ENCODE assay signal across 8 mouse cellular contexts in genomic region chr7:19816224-19816771, GRCm38 (mm10). TPM values are rescaled to one million over a fixed set of nuclear protein-coding genes. Genes with fewer than 3 reads are reported as not detected.
DNase-seq lines count a peak whose midpoint lies in the region; ATAC-seq and TF ChIP-seq lines count a peak whose summit lies in the region.

No protein-coding gene starts in this region.

- H3K36me3 ChIP-seq in intestine, embryonic 16.5 days (ENCODE audit: control insufficient read depth, insufficient read depth, low read length): 0 out of 2 replicates have a peak, but pooled peaks cover 2% of the 10 kb centered on the region
- no peaks in the 10 kb centered on the region for H3K36me3 ChIP-seq in limb, embryonic 14.5 days (ENCODE audit: control insufficient read depth, insufficient read depth, low read length)
- H3K36me3 ChIP-seq in midbrain, embryonic 14.5 days (ENCODE audit: control insufficient read depth, insufficient read depth, low read length): no peaks in the 10 kb centered on the region

- peak overlapping the region; percentile 68 for H3K4me2 ChIP-seq in intestine, embryonic 16.5 days (ENCODE audit: low read depth, low read length)
- H3K4me2 ChIP-seq in limb, embryonic 14.5 days (replicated peaks; ENCODE audit: low read depth, low read length, severe bottlenecking): peak overlapping the region; percentile 69
- peak overlapping the region; percentile 54 for H3K4me2 ChIP-seq in midbrain, embryonic 14.5 days (ENCODE audit: low read length)

- peak overlapping the region; percentile 47 for H3K4me3 ChIP-seq in cerebellum, adult 2 months (replicated peaks; ENCODE audit: insufficient read depth, low read depth, low read length)
- peak overlapping the region; percentile 48 for H3K4me3 ChIP-seq in intestine, embryonic 16.5 days (ENCODE audit: low read length)
- H3K4me3 ChIP-seq in limb, embryonic 14.5 days (replicated peaks; ENCODE audit: low read length): peak overlapping the region; percentile 39
- peak overlapping the region; percentile 34 for H3K4me3 ChIP-seq in midbrain, embryonic 14.5 days (replicated peaks; ENCODE audit: low read depth, low read length)

- H3K9me3 ChIP-seq in intestine, embryonic 16.5 days (ENCODE audit: control insufficient read depth, low read length): no peaks in the 10 kb centered on the region
- H3K9me3 ChIP-seq in limb, embryonic 14.5 days (ENCODE audit: control insufficient read depth, low read length): 0 out of 2 replicates have a peak, but pooled peaks cover 5% of the 10 kb centered on the region
- no peaks in the 10 kb centered on the region for H3K9me3 ChIP-seq in midbrain, embryonic 14.5 days (ENCODE audit: control insufficient read depth, low read length)

- no peaks in the 10 kb centered on the region; the same call in 1 of the 2 replicates for H3K27me3 ChIP-seq in cerebellum, adult 2 months (ENCODE audit: control insufficient read depth, insufficient read depth, low read length)
- H3K27me3 ChIP-seq in intestine, embryonic 16.5 days (replicated peaks; ENCODE audit: control insufficient read depth, insufficient read depth, low read length): no peaks in the 10 kb centered on the region; the same call in 1 of the 2 replicates
- peaks cover 14% of the 10 kb centered on the region for H3K27me3 ChIP-seq in limb, embryonic 14.5 days (ENCODE audit: control insufficient read depth, insufficient read depth, low read length)
- H3K27me3 ChIP-seq in midbrain, embryonic 14.5 days (ENCODE audit: control insufficient read depth, insufficient read depth, low read length): peaks cover 17% of the 10 kb centered on the region

- peak; percentile 18 to 27 for DNase-seq in cerebellum, adult 2 months
- DNase-seq in cerebellum, adult 9-10 months: no peak
- peak; percentile 69 for DNase-seq in embryo, embryonic 10 days (ENCODE audit: low spot score)
- peak; percentile 68 for DNase-seq in limb, embryonic 14.5 days (ENCODE audit: low spot score)
- peak; percentile 75 for DNase-seq in midbrain, embryonic 14.5 days
- peak; percentile 91 to 94 for DNase-seq in spleen, postnatal 36 days (ENCODE audit: low spot score in 2 of 2)

- H3K4me1 ChIP-seq in cerebellum, adult 2 months (ENCODE audit: control insufficient read depth, insufficient read depth, low read length): no peaks in the 10 kb centered on the region
- peaks cover 37% of the 10 kb centered on the region for H3K4me1 ChIP-seq in intestine, embryonic 16.5 days (ENCODE audit: control insufficient read depth, insufficient read depth, low read length)
- H3K4me1 ChIP-seq in limb, embryonic 14.5 days (ENCODE audit: control insufficient read depth, insufficient read depth, low read length): peaks cover 17% of the 10 kb centered on the region
- peaks cover 13% of the 10 kb centered on the region for H3K4me1 ChIP-seq in midbrain, embryonic 14.5 days (ENCODE audit: control insufficient read depth, insufficient read depth, low read length)

- peak overlapping the region; percentile 65 for H3K9ac ChIP-seq in intestine, embryonic 16.5 days (ENCODE audit: low read depth, low read length)
- peak overlapping the region; percentile 18; the same call in 1 of the 2 replicates for H3K9ac ChIP-seq in limb, embryonic 14.5 days (ENCODE audit: low read depth, low read length, severe bottlenecking)
- H3K9ac ChIP-seq in midbrain, embryonic 14.5 days (replicated peaks; ENCODE audit: low read length): peak overlapping the region; percentile 58

- TF ChIP-seq CTCF in cerebellum, adult 2 months (IDR thresholded peaks at IDR 0.05; ENCODE audit: borderline replicate concordance, insufficient read depth, low read depth, low read length): no peak

- no peak overlapping the region for H3K27ac ChIP-seq in cerebellum, adult 2 months (ENCODE audit: insufficient read depth, low read length)
- peak overlapping the region; percentile 89 for H3K27ac ChIP-seq in intestine, embryonic 16.5 days (ENCODE audit: low read length)
- H3K27ac ChIP-seq in limb, embryonic 14.5 days (replicated peaks; ENCODE audit: low read depth, low read length): peak overlapping the region; percentile 38; the same call in 1 of the 2 replicates
- H3K27ac ChIP-seq in midbrain, embryonic 14.5 days (replicated peaks; ENCODE audit: low read depth, low read length): no peak overlapping the region

- peak; percentile 64 for ATAC-seq in granulocyte monocyte progenitor cell, adult 5-6 weeks (replicated peaks; ENCODE audit: poor library complexity, severe bottlenecking)
- peak; percentile 76 for ATAC-seq in intestine, embryonic 16.5 days
- ATAC-seq in limb, embryonic 14.5 days (ENCODE audit: low FRiP score, low read depth): peak; percentile 70
- peak; percentile 41 for ATAC-seq in midbrain, embryonic 14.5 days (ENCODE audit: low FRiP score, low TSS enrichment)

- 1% methylated on average over 28 of the region's 28 CpGs for WGBS in cerebellum, adult 2 months
- WGBS in intestine, embryonic 16.5 days: 1% methylated on average over 27 of the region's 28 CpGs
- 1% methylated on average over 27 of the region's 28 CpGs for WGBS in limb, embryonic 14.5 days
- WGBS in midbrain, embryonic 14.5 days: under 1% methylated on average over 28 of the region's 28 CpGs

- no peak for TF ChIP-seq POLR2A in cerebellum, adult 2 months (IDR thresholded peaks at IDR 0.05; ENCODE audit: borderline replicate concordance, insufficient read depth, low read length)
- no peak for TF ChIP-seq POLR2A in limb, embryonic 14.5 days (IDR thresholded peaks at IDR 0.05; ENCODE audit: borderline replicate concordance, extremely low read depth, insufficient read depth, insufficient read length)

RNA-seq across cellular contexts. Expression of gene Bcl3, which starts 6.3 kb away (rescaled TPM):
- polyA plus RNA-seq in cerebellum, adult 2 months (2012; rRNA removed): 0.80 and 0.84 TPM in 2 replicates
- 7.5 and 8.5 TPM in 2 replicates for total RNA-seq in granulocyte monocyte progenitor cell, adult 5-6 weeks (2014; fragmentation: Nextera tagmentation)
- 0.57 and 1.0 TPM in 2 replicates for total RNA-seq in granulocyte monocyte progenitor cell, adult 5-6 weeks (2017)
- 15.5 and 15.6 TPM in 2 replicates for polyA plus RNA-seq in intestine, embryonic 16.5 days (2015; fragmentation: Nextera tagmentation; extraction: Ambion mirVana)
- polyA plus RNA-seq in limb, embryonic 14.5 days (2012; rRNA removed): 5.5 and 7.6 TPM in 2 replicates
- 3.1 and 4.7 TPM in 2 replicates for polyA plus RNA-seq in limb, embryonic 14.5 days (2014; fragmentation: Nextera tagmentation; extraction: Ambion mirVana)
- polyA plus RNA-seq in midbrain, embryonic 14.5 days (2014; fragmentation: Nextera tagmentation; extraction: Ambion mirVana): 0.77 and 1.2 TPM in 2 replicates

RNA-seq across cellular contexts. Expression of gene Cblc, which starts 19.7 kb away (rescaled TPM):
- polyA plus RNA-seq in cerebellum, adult 2 months (2012; rRNA removed): not detected in 2 replicates
- not detected in 2 replicates for total RNA-seq in granulocyte monocyte progenitor cell, adult 5-6 weeks (2014; fragmentation: Nextera tagmentation)
- not detected in 2 replicates for total RNA-seq in granulocyte monocyte progenitor cell, adult 5-6 weeks (2017)
- polyA plus RNA-seq in intestine, embryonic 16.5 days (2015; fragmentation: Nextera tagmentation; extraction: Ambion mirVana): 32.6 and 42.1 TPM in 2 replicates
- polyA plus RNA-seq in limb, embryonic 14.5 days (2012; rRNA removed): 5.2 and 5.9 TPM in 2 replicates
- 7.5 and 8.6 TPM in 2 replicates for polyA plus RNA-seq in limb, embryonic 14.5 days (2014; fragmentation: Nextera tagmentation; extraction: Ambion mirVana)
- not detected in 2 replicates for polyA plus RNA-seq in midbrain, embryonic 14.5 days (2014; fragmentation: Nextera tagmentation; extraction: Ambion mirVana)

RNA-seq across cellular contexts. Expression of gene Gm19345, which starts 35.5 kb away (rescaled TPM):
- polyA plus RNA-seq in cerebellum, adult 2 months (2012; rRNA removed): 6.9 and 8.2 TPM in 2 replicates
- total RNA-seq in granulocyte monocyte progenitor cell, adult 5-6 weeks (2014; fragmentation: Nextera tagmentation): not detected in 2 replicates
- not detected in 2 replicates for total RNA-seq in granulocyte monocyte progenitor cell, adult 5-6 weeks (2017)
- polyA plus RNA-seq in intestine, embryonic 16.5 days (2015; fragmentation: Nextera tagmentation; extraction: Ambion mirVana): 0.13 and 0.27 TPM in 2 replicates
- polyA plus RNA-seq in limb, embryonic 14.5 days (2012; rRNA removed): 0.12 and 0.13 TPM in 2 replicates
- polyA plus RNA-seq in limb, embryonic 14.5 days (2014; fragmentation: Nextera tagmentation; extraction: Ambion mirVana): not detected in 2 replicates
- 9.9 and 13.6 TPM in 2 replicates for polyA plus RNA-seq in midbrain, embryonic 14.5 days (2014; fragmentation: Nextera tagmentation; extraction: Ambion mirVana)

RNA-seq across cellular contexts. Expression of gene Ceacam16, which starts 44.8 kb away (rescaled TPM):
- polyA plus RNA-seq in cerebellum, adult 2 months (2012; rRNA removed): 0.21 and 0.74 TPM in 2 replicates
- total RNA-seq in granulocyte monocyte progenitor cell, adult 5-6 weeks (2014; fragmentation: Nextera tagmentation): not detected in 2 replicates
- total RNA-seq in granulocyte monocyte progenitor cell, adult 5-6 weeks (2017): 0.56 TPM in 1 of 2 replicates, not detected in the other
- polyA plus RNA-seq in intestine, embryonic 16.5 days (2015; fragmentation: Nextera tagmentation; extraction: Ambion mirVana): not detected in 2 replicates
- polyA plus RNA-seq in limb, embryonic 14.5 days (2012; rRNA removed): 0.11 and 0.18 TPM in 2 replicates
- polyA plus RNA-seq in limb, embryonic 14.5 days (2014; fragmentation: Nextera tagmentation; extraction: Ambion mirVana): not detected in 2 replicates
- 0.90 TPM in 1 of 2 replicates, not detected in the other for polyA plus RNA-seq in midbrain, embryonic 14.5 days (2014; fragmentation: Nextera tagmentation; extraction: Ambion mirVana)

RNA-seq across cellular contexts. Expression of gene Bcam, which starts 45.5 kb away (rescaled TPM):
- 24.7 and 25.3 TPM in 2 replicates for polyA plus RNA-seq in cerebellum, adult 2 months (2012; rRNA removed)
- not detected in 2 replicates for total RNA-seq in granulocyte monocyte progenitor cell, adult 5-6 weeks (2014; fragmentation: Nextera tagmentation)
- total RNA-seq in granulocyte monocyte progenitor cell, adult 5-6 weeks (2017): not detected in 2 replicates
- 58.7 and 62.7 TPM in 2 replicates for polyA plus RNA-seq in intestine, embryonic 16.5 days (2015; fragmentation: Nextera tagmentation; extraction: Ambion mirVana)
- polyA plus RNA-seq in limb, embryonic 14.5 days (2012; rRNA removed): 94.3 and 108 TPM in 2 replicates
- polyA plus RNA-seq in limb, embryonic 14.5 days (2014; fragmentation: Nextera tagmentation; extraction: Ambion mirVana): 114 and 116 TPM in 2 replicates
- polyA plus RNA-seq in midbrain, embryonic 14.5 days (2014; fragmentation: Nextera tagmentation; extraction: Ambion mirVana): 4.5 and 7.8 TPM in 2 replicates

Comparison
In these comparisons a context has a peak if more than half of its experiments do, and no peak if none do; other contexts are left out.
1. H3K27ac ChIP-seq: peak in intestine, embryonic 16.5 days (single experiment) and limb, embryonic 14.5 days (single experiment); none in cerebellum, adult 2 months (single experiment) and midbrain, embryonic 14.5 days (single experiment).
2. Peak in every context shown above with its lines, with median percentiles within 50 percentile points of each other: H3K4me3 ChIP-seq, ATAC-seq, H3K4me2 ChIP-seq and H3K9ac ChIP-seq.